Mouse (Mus musculus) inflammation-experienced regulatory T-cells, adult 6 months (primary cell): Measurements from ENCODE around the gene Serpinf1. TPM values are rescaled to one million over a fixed set of nuclear protein-coding genes. Genes with fewer than 3 reads are reported as not detected.

Experiments
- ATAC-seq: one replicate; pipeline ENCODE4 v1.8.0; 2017
- polyA plus RNA-seq, 3 experiments: library from polyadenylated mRNA; unstranded; fragments of 100-300 nt; shearing (Covaris generic); gene quantifications; one replicate each; pipeline ENCODE4 v1.2.1; 2017

Gene Serpinf1
- polyA plus RNA-seq, 3 experiments from 2014 or later, result 3.3 to 5.0 (median 4.9) TPM

DNA sequence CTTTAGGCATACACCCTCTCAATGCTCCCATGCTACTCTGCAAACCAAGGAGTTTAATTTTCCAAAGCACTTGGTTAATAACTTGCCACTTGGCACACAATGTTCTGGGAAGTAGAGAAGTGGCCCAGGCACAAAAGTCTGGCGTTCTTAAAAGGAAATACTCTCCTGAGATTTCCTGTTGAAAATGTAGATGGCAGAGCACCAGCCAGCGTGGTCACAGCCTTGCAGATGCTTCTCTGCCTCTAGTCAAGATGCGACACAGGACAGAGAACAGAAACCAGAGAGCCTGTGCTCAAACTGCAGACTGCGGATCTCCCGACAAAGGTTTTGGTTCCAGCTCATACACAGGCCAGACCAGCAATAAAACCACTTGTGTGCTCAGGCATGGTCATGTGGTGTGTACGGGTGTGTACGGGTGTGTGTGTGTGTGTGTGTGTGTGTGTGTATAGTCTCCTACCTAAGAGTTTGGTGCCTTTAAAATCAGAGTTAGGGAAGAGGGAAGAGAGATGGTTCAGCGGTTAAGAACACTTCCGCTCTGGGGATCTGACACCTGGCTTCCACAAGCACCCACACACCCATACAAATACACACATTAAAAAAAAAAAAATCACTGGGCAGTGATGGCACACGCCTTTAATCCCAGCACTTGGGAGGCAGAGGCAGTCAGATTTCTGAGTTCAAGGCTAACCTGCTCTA lies 32.7 kb upstream of the Serpinf1 start:
- ATAC-seq, result no peak

DNA sequence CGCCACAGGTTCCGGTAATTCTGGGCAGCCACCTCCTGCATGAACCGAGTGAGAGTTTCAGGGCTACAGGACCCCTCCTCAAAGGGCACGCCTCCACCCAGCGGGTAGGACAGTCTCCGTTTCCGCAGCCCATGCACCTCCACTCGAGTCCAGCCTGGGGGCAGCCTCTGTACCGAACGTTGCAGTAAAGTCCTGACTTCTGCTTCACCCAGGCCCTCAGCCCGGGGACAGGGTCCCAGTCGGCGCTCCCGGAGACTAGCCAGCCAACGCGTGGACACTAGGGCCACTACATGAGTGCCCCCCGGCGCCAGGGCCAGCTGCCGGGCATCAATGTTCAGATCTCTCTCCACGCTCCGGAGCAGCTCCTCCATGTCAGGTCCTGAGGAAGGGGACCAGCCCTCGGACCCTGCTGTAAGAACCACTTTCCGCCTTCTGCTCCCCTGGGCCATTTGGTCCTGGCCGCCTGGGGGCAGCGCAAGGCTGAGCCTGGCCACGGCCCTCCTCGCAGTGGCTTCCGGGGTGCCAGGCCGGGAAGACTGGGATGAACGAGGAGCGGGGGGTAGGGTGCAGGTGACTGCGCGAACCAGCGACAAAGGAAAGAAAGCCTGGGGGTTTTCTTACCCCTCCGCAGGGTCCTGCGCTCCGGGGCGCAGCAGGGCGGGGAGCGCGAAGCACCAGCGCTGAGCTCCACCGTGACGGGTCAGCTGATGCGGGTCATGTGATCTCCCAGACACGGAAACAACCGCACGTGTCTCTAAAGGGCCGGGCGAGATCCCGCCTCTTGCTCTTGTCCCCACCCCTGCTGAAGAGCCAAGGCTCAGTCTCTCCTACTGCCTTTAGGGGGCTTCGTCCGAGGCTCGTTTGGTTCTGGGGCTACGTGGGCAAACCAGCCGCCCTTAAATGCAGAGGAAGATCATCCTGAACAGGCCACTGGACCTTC lies 31.8 kb upstream of the Serpinf1 start, which contains the start of gene Wdr81:
Gene Wdr81 (minus strand): TSS at position 727 of the 940 bp plus-strand sequence.
- peak; percentile 99 for ATAC-seq

DNA sequence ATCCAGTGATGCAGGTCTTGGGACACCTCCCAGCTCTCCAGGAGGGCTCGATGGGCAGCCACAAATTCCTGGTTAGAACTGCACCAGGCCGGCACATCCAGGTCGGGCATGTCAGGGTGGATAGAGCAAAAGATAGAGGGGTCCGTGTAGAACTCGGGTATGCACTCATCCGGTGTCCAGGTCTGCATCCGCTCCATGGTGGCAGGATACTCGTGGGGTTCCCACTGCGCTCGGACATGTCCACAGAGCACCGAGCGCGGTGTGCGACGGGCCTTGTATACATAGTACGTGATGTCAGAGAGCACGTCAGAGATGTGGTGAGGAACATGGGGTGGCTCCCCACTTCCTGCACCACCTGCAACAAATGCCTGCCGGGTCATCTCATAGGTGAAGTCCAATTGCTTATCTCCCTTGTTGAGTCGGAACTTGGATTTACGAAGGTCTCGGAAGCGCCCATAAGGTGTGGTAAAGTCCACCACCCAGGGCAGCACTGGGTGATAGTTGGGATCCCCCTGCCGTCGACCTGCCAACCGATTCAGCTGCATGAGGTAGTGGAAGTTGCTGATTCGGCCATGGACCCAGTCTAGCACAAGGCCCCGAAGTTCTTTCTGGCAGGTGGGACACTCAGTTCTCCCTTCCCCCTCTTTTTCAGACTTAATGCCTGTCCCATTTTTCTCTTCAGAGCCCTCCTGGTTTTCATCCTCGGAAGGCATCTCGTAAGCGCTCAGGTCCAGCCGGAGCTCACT lies 30.5 kb upstream of the Serpinf1 start:
- no peak for ATAC-seq

DNA sequence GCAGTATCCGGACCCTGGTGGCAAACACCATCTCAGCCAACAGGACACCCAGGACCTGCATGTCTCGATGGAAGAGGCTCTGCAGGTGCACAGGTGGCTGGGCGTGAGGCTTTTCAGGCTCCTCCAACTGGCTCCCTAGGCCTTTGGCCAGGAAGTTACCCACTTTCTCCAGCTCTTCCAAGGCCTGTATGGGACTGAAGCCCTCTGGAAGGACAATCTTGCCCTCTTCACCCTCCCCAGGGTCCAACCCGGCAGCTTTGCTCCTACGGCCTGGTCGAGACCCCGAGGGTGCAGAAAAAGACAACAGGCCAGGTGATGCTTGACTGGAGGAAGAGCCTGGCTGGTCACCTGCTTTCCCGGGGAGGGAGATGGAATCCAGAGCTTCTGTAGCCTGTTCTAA lies 29.6 kb upstream of the Serpinf1 start:
- ATAC-seq, result no peak

DNA sequence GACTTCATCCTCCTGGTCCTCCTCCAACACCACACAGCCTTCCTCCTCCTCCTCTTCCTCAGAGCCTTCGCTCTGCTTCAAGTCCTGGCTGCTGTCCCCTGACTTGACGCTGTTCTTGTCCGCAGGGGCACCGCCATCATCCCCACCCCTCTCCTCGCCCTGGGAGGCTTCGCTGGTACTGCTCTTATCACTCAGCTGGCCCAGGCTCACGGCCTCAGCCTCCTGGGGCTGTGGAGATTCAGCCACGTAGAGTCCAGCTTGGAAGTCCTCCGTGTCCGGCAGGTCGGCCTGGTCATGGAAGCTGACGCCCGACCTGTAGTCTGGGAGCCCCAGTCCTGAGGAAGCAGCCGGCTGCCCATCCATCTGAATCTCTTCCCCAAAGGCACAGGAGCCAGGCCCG lies 28.4 kb upstream of the Serpinf1 start:
- no peak for ATAC-seq

DNA sequence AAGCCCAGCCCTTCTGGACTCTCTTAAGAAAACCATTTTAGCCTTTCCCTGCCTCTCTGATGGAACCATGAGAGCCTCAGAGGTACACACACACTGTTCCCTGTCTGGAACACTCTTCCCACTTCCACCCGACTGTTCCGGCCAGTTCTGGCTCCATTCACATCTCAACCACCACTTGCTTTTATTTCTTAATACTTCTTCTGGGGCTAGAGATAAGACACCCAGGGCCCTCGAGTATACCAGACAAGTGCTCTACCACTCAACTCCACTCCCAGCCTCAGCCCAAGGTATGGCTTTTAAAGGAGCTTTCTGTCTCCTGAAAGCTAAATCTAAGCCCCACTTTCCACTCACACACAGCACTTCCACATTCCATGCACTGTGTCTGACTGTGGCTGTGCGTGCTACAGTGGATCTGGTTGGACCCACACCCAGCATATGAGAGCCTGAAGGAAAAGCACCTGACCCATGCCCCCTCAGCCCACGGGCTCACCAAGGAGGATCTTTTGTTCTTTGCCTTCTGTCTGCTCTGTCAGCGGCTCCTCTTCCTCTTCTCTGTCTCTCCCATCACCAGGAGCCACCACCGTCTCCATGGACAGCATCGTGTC lies 27.9 kb upstream of the Serpinf1 start:
- no peak for ATAC-seq

DNA sequence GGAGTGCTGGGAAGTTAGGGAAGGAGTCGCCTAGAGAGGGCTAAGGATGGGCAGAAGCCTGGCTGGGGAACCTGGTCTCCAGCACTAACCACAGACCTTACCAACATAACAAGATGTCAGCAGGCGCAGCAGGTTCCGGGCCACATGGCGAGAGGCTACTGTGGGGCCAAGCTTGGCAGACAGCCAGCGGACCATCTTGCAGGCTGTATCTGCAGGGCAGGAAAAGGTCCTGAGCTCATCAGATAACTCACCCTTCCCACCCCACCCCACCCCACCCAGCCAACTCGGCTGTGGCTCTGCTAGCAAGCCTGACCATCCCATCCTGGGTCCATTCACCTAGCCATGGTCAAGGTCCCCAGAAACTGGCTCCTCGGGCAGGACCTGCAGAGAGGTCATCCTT lies 27.2 kb upstream of the Serpinf1 start:
- ATAC-seq, result no peak

DNA sequence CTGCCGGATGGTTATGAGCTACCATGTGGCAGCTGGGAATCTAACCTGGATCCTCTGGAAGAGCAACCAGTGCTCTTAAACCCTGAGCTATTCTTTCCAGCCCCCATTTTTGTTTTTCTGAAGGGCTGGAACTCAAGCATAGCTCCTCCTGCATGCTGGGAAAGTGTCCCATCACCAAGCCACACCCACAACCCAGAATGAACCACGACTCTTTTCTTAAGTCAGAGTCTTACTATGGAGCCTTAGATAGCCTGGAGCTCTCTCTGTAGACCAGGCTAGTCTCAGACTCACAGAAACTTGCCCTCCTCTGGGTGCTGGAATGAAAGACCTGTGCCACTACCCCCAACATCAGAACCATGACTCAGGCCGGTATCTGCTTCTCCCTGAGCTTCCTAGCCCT lies 26.1 kb upstream of the Serpinf1 start:
- no peak for ATAC-seq

DNA sequence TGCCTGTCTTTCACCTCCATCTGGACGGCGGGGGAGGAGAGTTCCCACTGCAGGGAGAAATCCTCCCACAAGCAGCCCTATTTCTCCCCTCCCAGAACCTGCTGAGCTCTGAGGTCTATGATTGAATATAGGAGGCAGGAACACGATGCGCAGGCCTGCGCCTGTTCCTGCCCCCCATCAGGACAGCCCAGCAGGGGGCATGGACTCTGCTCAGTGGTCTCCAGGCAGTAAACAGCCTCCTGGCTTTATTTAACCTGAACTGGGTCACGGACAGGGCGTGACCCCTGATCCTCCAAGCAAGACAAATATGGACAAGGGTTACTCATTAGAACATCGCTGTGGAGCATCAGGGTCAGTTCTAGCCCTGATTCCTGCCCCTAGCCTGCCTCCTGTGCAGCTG lies 21.2 kb upstream of the Serpinf1 start:
- no peak for ATAC-seq

DNA sequence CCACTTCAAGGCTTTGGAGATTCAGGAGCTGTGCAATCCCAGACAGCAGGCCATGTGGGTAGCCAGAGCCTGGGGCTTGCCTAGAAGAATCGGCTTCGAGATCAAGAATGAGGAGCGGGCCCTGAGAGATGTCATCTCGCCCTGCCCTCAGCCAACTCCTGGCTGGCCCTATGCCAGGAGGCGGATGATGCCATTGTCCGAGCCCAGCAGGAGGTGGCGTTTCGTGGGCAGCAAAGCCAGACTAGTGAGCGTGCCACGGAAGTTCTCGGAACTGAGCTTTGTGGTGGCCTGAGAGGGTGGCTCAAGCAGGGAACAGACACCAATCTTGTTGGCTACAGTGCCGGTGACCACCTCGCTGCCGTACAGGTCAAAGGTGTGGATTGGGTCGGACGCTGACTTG lies 19.1 kb upstream of the Serpinf1 start:
- ATAC-seq, result no peak

DNA sequence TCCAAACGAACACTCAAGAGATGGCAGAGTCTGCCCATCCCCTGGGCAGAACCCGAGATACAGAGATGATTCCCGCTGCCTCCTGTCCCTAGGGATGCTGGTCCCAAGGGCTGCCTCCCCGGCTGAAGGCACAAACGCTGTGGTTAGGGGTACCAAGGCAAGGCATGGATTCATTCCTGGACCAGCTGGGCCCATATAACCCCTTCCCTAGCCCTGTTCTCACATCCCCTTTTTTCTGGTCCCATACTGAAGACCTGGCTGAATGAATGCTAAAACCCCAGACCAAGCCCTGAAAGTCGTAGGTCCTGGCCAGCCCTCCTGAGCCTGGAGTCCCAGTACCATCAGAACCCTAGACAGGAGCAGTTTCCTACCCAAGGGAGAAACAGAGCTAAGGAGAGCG lies 18.5 kb upstream of the Serpinf1 start:
- ATAC-seq, result no peak

DNA sequence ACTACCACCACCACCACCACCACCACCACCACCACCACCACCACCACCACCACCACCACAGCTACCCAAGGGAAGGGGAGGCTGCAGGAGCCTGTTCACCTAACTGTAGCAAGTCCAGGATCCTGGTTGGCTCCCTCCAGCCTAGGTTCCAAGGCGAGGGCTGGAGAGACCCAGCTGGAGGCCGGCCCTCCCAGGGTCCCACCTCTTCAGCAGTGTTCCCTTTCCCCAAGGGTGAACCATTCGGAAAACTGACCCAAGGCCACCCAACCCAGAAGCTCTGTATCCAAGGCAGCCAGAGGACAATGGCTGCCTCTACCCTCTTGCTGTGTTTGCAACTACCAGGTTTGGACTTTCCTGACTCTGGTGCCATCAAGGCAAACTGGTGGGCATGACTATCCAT lies 17.4 kb upstream of the Serpinf1 start:
- ATAC-seq, result no peak

DNA sequence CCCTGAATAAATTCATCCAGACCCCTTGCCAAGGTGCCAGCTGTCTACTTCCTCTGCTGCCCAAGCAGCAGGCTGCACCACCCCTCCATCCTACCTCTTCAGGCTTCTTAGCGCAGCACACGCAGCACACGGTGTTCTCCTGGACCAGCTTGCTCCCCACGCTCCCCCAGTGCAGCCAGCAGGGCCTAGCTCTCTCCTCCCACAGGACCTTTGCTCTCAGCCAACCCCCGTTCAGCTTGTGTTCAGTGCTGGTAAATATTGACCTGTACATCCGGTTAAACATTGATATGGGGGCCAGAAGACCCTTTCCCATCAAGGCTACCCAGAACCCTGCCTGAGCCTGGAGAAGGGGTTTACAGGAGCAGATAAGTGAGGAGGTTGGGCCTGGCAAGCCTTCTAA lies 16.9 kb upstream of the Serpinf1 start, which contains the start of gene Serpinf2:
Gene Serpinf2 (minus strand): TSS at position 229 of the 400 bp plus-strand sequence.
- ATAC-seq, result no peak

DNA sequence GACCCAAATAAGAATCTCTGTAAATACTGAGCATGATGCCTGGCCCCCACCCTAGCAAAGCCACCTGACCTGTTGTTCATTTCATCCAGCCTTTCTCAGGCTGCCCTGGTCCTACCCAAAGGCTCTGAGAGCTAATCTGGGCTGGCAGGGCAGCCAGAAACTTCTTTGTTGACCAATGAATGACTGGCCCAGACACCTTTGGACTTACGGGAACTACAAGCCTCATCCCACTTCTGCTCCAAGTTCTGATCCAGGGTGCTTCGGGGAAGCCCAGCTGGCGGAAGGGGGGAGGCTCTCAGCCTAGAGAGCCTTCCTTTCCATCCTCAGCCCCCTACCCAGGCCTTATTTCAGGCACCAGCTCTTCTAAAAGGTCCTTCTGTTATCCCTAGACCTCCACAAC lies 16.3 kb upstream of the Serpinf1 start:
- no peak for ATAC-seq

DNA sequence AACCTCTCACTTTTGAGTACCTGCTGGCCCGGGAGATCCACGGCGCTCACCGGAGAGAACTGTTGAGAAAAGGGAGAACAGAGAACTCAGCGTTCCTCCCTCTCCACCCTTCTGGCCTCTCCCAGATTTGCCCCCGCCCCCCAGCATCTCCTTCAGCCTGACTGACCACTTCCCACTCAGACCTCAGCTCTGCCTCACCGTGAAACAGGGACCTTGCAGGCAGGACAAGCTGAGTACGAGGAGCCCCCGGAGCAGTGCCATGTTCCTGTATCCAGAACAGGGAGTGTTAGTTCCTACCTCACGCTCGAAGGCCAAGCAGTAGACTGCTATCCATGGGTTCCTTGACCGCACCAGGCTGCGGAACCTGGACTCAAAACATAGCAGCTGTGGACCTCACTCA lies 15.7 kb upstream of the Serpinf1 start:
- no peak for ATAC-seq

DNA sequence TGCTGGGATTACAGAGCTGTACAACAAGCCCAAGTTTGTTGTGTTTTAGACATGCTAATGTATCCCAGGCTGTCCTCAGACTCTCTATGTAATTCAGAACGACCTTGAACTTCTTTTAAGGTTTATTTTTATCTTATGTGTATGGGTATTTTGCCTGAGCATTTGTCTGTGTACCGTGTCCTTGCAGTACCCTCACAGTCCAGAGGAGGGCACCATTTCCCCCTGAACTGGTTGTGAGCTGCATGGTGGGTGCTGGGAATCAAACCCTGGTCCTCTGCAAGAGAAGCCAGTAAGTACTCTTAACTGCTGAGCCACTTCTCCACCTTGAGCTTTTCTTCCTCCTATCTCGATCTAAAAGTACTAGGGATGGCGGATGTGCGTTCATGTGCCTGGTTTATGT lies 11.6 kb upstream of the Serpinf1 start:
- no peak for ATAC-seq

DNA sequence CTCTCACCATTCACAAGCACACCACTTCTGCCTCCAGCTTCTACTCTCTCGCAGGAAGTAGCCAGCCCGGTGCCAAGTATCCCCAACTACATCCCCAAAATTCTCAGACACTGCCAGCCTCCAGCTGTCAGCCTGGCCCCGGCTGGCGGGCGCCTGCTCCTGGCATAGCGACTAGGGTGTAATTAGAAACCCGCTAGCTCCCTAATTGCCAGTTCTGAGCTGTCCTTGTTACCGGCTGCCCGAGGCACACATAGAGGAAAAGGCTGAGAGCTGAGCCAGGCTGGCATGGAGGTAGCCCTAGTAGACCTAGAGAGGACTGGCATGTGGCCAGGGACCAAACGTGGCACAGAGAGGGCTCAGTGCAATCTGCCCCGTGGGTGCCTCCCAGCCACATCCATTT lies 8.8 kb upstream of the Serpinf1 start:
- ATAC-seq, result no peak

DNA sequence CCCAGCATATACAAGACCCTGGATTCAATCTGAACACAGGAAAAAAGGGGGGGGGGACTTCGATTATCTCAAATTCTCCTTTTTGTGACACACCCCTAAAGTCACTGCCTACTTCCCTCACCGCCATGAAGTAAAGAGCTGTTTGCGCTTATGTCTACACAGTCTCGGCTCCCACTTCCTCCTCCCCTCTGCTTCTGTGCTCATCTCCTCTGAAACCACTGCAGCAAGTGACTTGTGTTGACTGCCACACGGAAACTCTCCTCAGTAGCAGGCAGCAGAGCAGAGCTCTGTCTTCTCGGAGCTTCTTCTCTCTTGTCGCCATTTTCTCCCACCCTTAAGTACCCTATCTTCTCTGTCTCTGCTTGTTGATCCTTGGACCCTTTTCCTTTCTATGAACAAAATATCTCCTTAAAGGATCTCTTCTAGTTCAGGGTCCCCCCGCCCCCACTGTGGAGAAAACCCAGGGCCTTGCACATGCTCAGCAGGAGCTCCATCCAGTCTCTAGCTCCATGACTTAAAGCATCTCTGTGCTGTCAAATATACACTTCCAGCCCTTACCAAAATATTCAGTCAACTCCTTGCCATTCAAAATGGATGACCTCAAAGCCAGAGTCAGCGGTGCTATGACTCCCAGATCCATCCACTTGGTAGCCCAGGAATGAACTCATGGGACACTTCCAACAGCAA lies 6.7 kb upstream of the Serpinf1 start:
- peak; percentile 86 for ATAC-seq

DNA sequence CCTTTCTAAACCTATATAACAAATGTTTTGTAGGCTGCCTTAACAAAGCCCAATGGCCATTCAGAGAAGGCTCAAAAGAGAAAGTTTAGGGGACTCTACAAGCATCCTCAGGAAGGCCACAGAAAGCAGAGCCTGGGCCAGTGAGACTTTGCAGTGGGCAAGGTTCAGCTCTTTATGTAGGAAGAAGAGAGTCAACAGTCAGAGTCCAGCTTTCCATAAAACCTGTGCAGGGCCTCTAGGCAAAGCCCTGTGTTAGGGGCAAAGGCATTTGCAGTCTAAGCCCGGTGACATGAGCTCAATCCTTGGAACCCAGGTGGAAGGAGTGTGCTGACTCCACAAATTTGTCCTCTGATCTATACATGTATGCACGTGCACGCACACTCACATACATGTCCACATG lies 2.0 kb upstream of the Serpinf1 start:
- ATAC-seq, result no peak

DNA sequence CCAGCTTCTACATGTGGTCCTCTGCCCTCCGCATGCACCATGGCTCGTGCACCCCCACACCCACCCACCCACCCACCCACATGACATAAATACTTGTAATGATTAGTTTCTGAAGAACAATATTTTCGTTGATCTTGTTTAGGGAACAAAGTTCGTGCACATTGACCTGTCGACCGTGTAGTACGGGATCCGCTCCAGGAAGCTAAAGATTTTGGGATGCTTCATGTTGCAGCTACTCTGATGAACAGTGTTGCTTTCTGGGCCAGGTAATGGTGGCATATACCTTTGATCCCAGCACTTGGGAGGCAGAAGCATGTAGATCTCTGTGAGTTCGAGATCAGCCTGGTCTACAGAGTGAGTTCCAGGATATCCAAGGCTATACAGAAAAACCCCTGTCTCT lies 1.5 kb upstream of the Serpinf1 start:
- ATAC-seq, result no peak

DNA sequence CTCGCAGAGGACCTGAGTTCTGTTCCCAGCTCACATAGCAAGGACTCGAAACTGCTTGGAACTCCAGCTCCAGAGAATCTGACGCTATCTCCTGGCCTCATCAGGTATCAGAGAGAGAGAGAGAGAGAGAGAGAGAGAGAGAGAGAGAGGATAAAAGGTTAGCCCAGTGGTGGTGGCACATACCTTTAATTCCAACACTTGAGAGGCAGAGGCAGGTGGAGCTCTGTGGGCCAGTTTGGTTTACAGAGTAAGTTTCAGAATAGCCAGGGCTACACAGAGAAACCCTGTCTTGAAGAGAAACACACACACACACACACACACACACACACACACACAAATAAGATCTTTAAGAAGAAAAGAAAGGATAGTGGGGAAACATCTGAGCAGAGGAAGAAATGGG lies 590 bp upstream of the Serpinf1 start:
- no peak for ATAC-seq

DNA sequence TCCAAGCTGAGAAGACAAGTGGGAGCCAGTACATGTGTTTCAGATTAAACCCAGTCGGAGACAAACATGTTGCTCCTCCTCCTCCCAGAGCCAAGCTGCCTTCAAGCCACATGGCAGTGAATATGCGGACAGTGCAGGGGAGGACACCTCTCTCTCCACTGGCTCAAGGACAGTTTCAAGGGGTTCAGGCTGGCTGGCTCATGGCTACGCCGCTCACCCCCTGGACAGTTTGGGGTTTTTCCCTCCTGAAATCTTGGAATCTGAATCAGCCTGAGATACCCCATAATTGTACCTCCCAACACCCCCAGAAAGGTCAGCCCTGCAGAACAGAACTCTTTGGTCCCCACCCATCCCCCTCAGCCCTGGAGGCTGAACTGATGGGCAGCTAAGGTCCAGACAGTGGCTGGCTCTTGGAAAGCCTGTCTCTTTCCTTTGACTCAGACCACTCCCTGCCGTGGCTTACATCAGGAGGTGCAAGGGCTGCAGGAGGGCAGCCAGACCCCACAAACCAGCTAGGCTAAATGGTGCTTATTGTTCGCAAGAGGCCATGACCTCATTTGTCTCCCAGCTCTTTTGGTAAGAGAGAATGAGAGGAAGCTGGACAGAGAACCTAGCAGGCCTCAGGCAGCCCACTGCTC lies 1.0 kb downstream of the Serpinf1 start:
- no peak for ATAC-seq
